Mouse (Mus musculus): ENCODE data around the gene Acot13. TPM values are rescaled to one million over a fixed set of nuclear protein-coding genes. Genes with fewer than 3 reads are reported as not detected.

Gene Acot13
- total and polyA plus RNA-seq, 3 experiments = 59.2 to 134 (median 110) TPM

DNA sequence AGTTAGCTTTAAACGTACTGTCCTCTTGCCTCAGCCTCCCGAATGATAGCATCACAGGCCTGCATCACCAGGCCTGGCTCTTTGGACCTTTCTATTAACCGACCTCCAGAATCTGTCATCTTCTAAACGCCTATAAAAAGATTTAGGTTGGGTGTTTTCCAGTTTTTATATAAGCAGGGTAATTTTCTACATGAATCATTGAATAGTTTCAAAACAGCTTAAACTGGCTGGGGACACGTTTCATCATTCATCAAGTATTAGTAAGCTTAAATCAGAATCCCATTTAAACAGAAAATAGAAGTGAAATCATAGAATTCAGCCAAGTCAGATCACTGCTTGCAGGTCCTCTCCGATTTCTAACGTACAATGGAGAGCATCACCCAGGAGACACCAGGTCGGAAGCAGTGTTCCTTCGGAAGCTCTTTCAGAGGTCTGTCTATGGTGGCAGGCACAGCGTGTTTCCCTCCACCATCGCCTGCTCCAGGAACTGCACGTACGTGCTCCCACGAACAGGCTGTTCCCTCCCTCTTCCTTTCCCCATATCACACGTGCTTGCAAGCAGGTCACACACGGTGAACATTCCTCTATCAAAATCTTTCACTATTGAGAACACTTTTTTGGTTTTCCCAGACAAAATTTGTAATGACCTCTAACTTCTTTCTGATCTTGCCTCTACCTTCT is 8.5 kb downstream of the Acot13 start:
- H3K4me3 ChIP-seq (ENCODE audit: low read depth, low read length) = no peak overlapping the region
- TF ChIP-seq TAL1 (conservative IDR thresholded peaks at IDR 0.05; ENCODE audit: low read depth, low read length) = no peak
- no peak for TF ChIP-seq CTCF (IDR thresholded peaks at IDR 0.05; ENCODE audit: low read depth, low read length)
- TF ChIP-seq POLR2AphosphoS5 (IDR thresholded peaks at IDR 0.05; ENCODE audit: insufficient replicate concordance, low read depth, low read length) = no peak
- no peak for TF ChIP-seq GATA2 (IDR thresholded peaks at IDR 0.05; ENCODE audit: borderline replicate concordance, low read depth, low read length)
- no peak for TF ChIP-seq GATA1 (IDR thresholded peaks at IDR 0.05; ENCODE audit: borderline replicate concordance, low read length)
- no peaks in the 10 kb centered on the region for H3K9me3 ChIP-seq (replicated peaks)
- H3K36me3 ChIP-seq (replicated peaks) = peaks cover 70% of the 10 kb centered on the region
- ATAC-seq (ENCODE audit: extremely low read depth, insufficient number of reproducible peaks, low FRiP score, poor library complexity, severe bottlenecking) (no peak), DNase-seq (ENCODE audit: low spot score) (no peak)
- H3K27me3 ChIP-seq (ENCODE audit: insufficient read depth, low read length) = no peaks in the 10 kb centered on the region
- H3K4me1 ChIP-seq (ENCODE audit: insufficient read depth, low read depth, low read length) = no peaks in the 10 kb centered on the region; the same call in 1 of the 2 replicates

DNA sequence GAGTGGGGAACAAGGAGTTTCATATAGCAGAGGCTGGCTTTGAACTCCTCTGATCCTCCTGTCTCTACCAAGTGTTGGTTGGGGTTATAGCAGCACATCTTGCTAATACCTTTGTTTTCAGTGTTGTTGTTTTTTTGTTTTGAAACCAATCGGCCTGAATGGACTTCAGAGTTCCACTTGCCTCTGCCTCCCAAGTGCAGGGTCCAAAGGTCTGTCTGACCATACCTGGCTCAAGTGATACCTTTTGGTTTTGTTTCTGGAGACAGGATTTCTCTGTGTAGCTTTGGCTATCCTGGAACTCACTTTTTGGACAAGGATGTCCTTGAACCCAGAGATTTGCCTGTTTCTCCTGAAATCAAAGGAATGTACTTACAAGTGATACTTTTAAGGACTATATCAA is 11.4 kb downstream of the Acot13 start:
- Histone ChIP-seq H3K4me1 (ENCODE audit: insufficient read depth, low read depth, low read length) (peaks cover 15% of the 10 kb centered on the region), H3K4me3 (ENCODE audit: low read depth, low read length) (no peak overlapping the region), H3K27me3 (ENCODE audit: insufficient read depth, low read length) (no peaks in the 10 kb centered on the region), H3K9me3 (replicated peaks) (no peaks in the 10 kb centered on the region), H3K36me3 (replicated peaks) (peaks cover 74% of the 10 kb centered on the region)
- TF ChIP-seq TAL1 (conservative IDR thresholded peaks at IDR 0.05; ENCODE audit: low read depth, low read length) (no peak), POLR2AphosphoS5 (IDR thresholded peaks at IDR 0.05; ENCODE audit: insufficient replicate concordance, low read depth, low read length) (no peak), GATA2 (IDR thresholded peaks at IDR 0.05; ENCODE audit: borderline replicate concordance, low read depth, low read length) (no peak), GATA1 (IDR thresholded peaks at IDR 0.05; ENCODE audit: borderline replicate concordance, low read length) (no peak), CTCF (IDR thresholded peaks at IDR 0.05; ENCODE audit: low read depth, low read length) (no peak)
- ATAC-seq (ENCODE audit: extremely low read depth, insufficient number of reproducible peaks, low FRiP score, poor library complexity, severe bottlenecking) (no peak), DNase-seq (ENCODE audit: low spot score) (no peak)

DNA sequence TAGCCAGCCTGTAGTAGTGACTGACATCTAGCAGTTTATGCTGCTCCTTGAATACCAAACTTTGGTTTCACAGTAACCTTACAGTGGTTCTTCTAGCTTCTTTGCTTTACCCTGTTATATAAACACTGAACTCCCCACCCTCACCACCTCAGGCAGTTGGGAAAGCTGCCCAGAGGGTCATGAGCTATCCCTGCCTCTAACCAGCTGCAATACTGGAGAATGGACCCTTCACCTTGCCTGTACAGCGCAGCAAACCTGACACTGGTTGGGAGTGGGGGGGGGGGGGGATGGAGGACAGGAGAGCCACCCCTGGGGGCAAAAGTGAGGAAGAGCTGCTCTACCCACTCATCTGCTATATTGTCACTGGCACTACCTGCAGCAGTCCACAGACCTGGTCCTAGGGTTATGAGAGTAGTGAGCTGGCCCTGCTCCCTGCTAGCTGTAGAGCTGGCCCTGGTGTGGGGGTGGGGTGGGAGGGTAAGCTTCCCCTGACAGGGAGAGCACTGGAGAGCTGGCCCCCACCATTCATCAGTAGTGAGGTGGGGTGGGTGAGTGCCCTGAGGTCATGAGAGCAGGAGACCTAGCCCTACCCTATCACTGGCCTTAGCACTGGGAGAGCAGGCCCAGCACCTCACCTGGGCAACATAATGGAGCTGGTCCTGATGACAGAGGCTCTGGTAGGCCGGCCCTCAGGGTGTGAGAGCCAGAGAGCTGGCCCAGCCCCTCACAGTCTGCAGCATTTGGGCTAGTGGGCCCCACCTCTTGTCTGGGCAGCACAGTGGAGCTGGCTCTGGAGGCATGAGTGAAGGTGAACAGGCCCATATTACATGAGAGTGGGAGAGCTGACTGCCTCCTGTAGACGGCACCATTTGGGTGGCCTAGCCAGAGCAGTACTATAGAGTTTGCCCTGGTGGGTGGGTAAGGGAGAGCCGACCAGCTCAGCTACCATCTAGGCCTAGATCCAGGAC is 14.9 kb downstream of the Acot13 start:
- ATAC-seq (ENCODE audit: extremely low read depth, insufficient number of reproducible peaks, low FRiP score, poor library complexity, severe bottlenecking) = peak; percentile 11; the same call in 1 of the 2 replicates
- H3K36me3 ChIP-seq (replicated peaks) = peaks cover 78% of the 10 kb centered on the region
- no peak overlapping the region for H3K4me3 ChIP-seq (ENCODE audit: low read depth, low read length)
- DNase-seq (ENCODE audit: low spot score) = no peak
- H3K27me3 ChIP-seq (ENCODE audit: insufficient read depth, low read length) = no peaks in the 10 kb centered on the region
- H3K9me3 ChIP-seq (replicated peaks) = no peaks in the 10 kb centered on the region
- TF ChIP-seq POLR2AphosphoS5 (IDR thresholded peaks at IDR 0.05; ENCODE audit: insufficient replicate concordance, low read depth, low read length) = 0 out of 2 replicates have a peak, but pooled peaks have one; percentile 65
- no peak for TF ChIP-seq GATA2 (IDR thresholded peaks at IDR 0.05; ENCODE audit: borderline replicate concordance, low read depth, low read length)
- H3K4me1 ChIP-seq (ENCODE audit: insufficient read depth, low read depth, low read length) = peaks cover 16% of the 10 kb centered on the region

DNA sequence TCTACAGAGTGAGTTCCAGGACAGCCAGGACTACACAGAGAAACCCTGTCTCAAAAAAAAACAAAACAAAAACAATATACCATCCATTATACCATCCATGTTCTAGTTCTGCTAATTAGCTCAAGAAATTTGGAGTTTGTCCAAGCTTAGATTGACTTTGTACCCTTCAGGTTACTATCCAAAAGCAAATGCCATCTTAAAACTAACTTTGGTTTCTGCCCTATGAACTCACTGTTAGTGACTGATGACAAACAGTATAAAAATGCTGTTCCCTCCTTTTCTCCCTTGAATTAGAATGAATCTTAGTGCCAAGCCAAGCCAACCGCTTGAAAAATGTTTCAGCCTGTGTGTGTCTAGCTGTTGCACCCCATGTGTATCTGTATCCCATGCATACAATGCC is 16.7 kb downstream of the Acot13 start:
- H3K27me3 ChIP-seq (ENCODE audit: insufficient read depth, low read length) = no peaks in the 10 kb centered on the region
- no peak for TF ChIP-seq TAL1 (conservative IDR thresholded peaks at IDR 0.05; ENCODE audit: low read depth, low read length)
- no peak for TF ChIP-seq POLR2AphosphoS5 (IDR thresholded peaks at IDR 0.05; ENCODE audit: insufficient replicate concordance, low read depth, low read length)
- TF ChIP-seq CTCF (IDR thresholded peaks at IDR 0.05; ENCODE audit: low read depth, low read length) = no peak
- TF ChIP-seq GATA2 (IDR thresholded peaks at IDR 0.05; ENCODE audit: borderline replicate concordance, low read depth, low read length) = no peak
- TF ChIP-seq GATA1 (IDR thresholded peaks at IDR 0.05; ENCODE audit: borderline replicate concordance, low read length) = no peak
- H3K4me3 ChIP-seq (ENCODE audit: low read depth, low read length) = no peak overlapping the region
- DNase-seq (ENCODE audit: low spot score) (no peak), ATAC-seq (ENCODE audit: extremely low read depth, insufficient number of reproducible peaks, low FRiP score, poor library complexity, severe bottlenecking) (no peak)
- peaks cover 83% of the 10 kb centered on the region for H3K36me3 ChIP-seq (replicated peaks)
- H3K4me1 ChIP-seq (ENCODE audit: insufficient read depth, low read depth, low read length) = peaks cover 23% of the 10 kb centered on the region
- H3K9me3 ChIP-seq (replicated peaks) = no peaks in the 10 kb centered on the region

DNA sequence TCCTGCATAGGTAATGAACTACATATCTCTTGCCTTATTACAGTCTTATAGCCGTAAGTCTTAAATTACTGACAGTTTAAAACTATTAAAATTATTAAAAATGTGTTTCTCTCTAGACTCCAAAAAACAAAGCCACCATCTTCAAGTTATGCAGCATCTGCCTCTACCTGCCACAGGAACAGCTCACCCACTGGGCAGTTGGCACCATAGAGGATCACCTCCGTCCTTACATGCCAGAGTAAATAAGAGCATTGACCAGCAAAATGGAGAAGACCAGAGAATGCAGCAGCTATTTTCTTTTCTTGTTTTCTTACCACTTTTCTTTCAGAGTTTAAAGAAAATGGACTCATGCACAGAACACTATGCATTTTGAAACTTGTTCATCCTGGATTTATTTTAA is 18.8 kb downstream of the Acot13 start:
- Histone ChIP-seq H3K4me1 (ENCODE audit: insufficient read depth, low read depth, low read length) (peaks cover 28% of the 10 kb centered on the region), H3K27me3 (ENCODE audit: insufficient read depth, low read length) (no peaks in the 10 kb centered on the region), H3K4me3 (ENCODE audit: low read depth, low read length) (no peak overlapping the region), H3K36me3 (replicated peaks) (peaks cover 89% of the 10 kb centered on the region), H3K9me3 (replicated peaks) (no peaks in the 10 kb centered on the region)
- TF ChIP-seq CTCF (IDR thresholded peaks at IDR 0.05; ENCODE audit: low read depth, low read length) = no peak
- TF ChIP-seq TAL1 (conservative IDR thresholded peaks at IDR 0.05; ENCODE audit: low read depth, low read length) = no peak
- TF ChIP-seq GATA1 (IDR thresholded peaks at IDR 0.05; ENCODE audit: borderline replicate concordance, low read length) = no peak
- no peak for TF ChIP-seq POLR2AphosphoS5 (IDR thresholded peaks at IDR 0.05; ENCODE audit: insufficient replicate concordance, low read depth, low read length)
- TF ChIP-seq GATA2 (IDR thresholded peaks at IDR 0.05; ENCODE audit: borderline replicate concordance, low read depth, low read length) = no peak
- ATAC-seq (ENCODE audit: extremely low read depth, insufficient number of reproducible peaks, low FRiP score, poor library complexity, severe bottlenecking) (no peak), DNase-seq (ENCODE audit: low spot score) (no peak)

DNA sequence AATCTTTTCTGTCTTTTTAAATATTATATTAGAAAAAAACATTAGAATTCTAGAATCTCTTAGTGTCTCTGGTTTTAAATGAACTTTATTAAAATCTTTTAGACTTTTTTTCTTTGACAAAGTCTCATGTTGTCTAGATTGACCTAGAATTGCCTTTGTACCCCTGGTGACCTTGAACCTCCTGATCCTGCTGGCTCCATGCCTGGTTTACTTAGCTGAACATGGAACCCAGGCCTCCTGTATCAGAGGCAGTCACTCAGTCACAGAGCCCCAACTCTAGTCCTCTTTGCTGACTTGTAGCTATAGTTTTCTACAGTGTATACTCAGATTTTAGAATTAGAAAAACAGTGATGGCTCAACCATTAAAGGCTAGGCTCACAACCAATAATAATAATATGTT is 25.3 kb downstream of the Acot13 start:
- ATAC-seq (ENCODE audit: extremely low read depth, insufficient number of reproducible peaks, low FRiP score, poor library complexity, severe bottlenecking) (no peak), DNase-seq (ENCODE audit: low spot score) (no peak)
- no peaks in the 10 kb centered on the region for H3K27me3 ChIP-seq (ENCODE audit: insufficient read depth, low read length)
- no peak for TF ChIP-seq CTCF (IDR thresholded peaks at IDR 0.05; ENCODE audit: low read depth, low read length)
- TF ChIP-seq GATA2 (IDR thresholded peaks at IDR 0.05; ENCODE audit: borderline replicate concordance, low read depth, low read length) = no peak
- no peak for TF ChIP-seq GATA1 (IDR thresholded peaks at IDR 0.05; ENCODE audit: borderline replicate concordance, low read length)
- TF ChIP-seq POLR2AphosphoS5 (IDR thresholded peaks at IDR 0.05; ENCODE audit: insufficient replicate concordance, low read depth, low read length) = no peak
- no peak for TF ChIP-seq TAL1 (conservative IDR thresholded peaks at IDR 0.05; ENCODE audit: low read depth, low read length)
- H3K36me3 ChIP-seq (replicated peaks) = peaks cover 60% of the 10 kb centered on the region
- H3K4me1 ChIP-seq (ENCODE audit: insufficient read depth, low read depth, low read length) = peaks cover 30% of the 10 kb centered on the region
- no peaks in the 10 kb centered on the region for H3K9me3 ChIP-seq (replicated peaks)
- H3K4me3 ChIP-seq (ENCODE audit: low read depth, low read length) = no peak overlapping the region

Measured in G1E (cell line).